ENCODE assay signal across 11 mouse cellular contexts in genomic region chr19:59165577-59165976, GRCm38 (mm10). TPM values are rescaled to one million over a fixed set of nuclear protein-coding genes. Genes with fewer than 3 reads are reported as not detected.
DNase-seq lines count a peak whose midpoint lies in the region; ATAC-seq and TF ChIP-seq lines count a peak whose summit lies in the region.
"Had no signal": no experiment of that assay in that cellular context is flagged by ENCODE, and none has a peak within 500 bp of the region (broad histone marks: within the 10 kb centered on the region; RNA-seq: fewer than 3 reads in every experiment).

No protein-coding gene starts in this region.

- H3K27me3 ChIP-seq in lung, embryonic 14.5 days (ENCODE audit: insufficient read depth, low read length): peaks cover 97% of the 10 kb centered on the region
- peaks cover 89% of the 10 kb centered on the region for H3K27me3 ChIP-seq in embryonic facial prominence, embryonic 12.5 days
- H3K27me3 ChIP-seq in limb, embryonic 10.5 days (ENCODE audit: low read depth, poor library complexity, severe bottlenecking): peaks cover 100% of the 10 kb centered on the region

- H3K4me3 ChIP-seq in lung, embryonic 14.5 days (ENCODE audit: low read depth, low read length): peak overlapping the region; percentile 36; the same call in 1 of the 2 replicates
- peak overlapping the region; percentile 37; the same call in 1 of the 2 replicates for H3K4me3 ChIP-seq in embryonic facial prominence, embryonic 12.5 days
- 0 out of 2 replicates have a peak overlapping the region, but pooled peaks have one; percentile 56 for H3K4me3 ChIP-seq in limb, embryonic 10.5 days

- no peaks in the 10 kb centered on the region for H3K36me3 ChIP-seq in lung, embryonic 14.5 days (ENCODE audit: insufficient read depth)
- no peaks in the 10 kb centered on the region for H3K36me3 ChIP-seq in embryonic facial prominence, embryonic 12.5 days
- no peaks in the 10 kb centered on the region for H3K36me3 ChIP-seq in limb, embryonic 10.5 days

- H3K27ac ChIP-seq in lung, embryonic 14.5 days (ENCODE audit: low read depth): no peak overlapping the region
- no peak overlapping the region for H3K27ac ChIP-seq in embryonic facial prominence, embryonic 12.5 days
- H3K27ac ChIP-seq in limb, embryonic 10.5 days: no peak overlapping the region

- ATAC-seq in lung, embryonic 14.5 days (ENCODE audit: insufficient read depth): no peak
- no peak for ATAC-seq in embryonic facial prominence, embryonic 12.5 days (ENCODE audit: insufficient number of reproducible peaks, insufficient read depth, low FRiP score, low TSS enrichment)

- no peaks in the 10 kb centered on the region for H3K9me3 ChIP-seq in lung, embryonic 14.5 days (ENCODE audit: low read depth, low read length)
- H3K9me3 ChIP-seq in embryonic facial prominence, embryonic 12.5 days: no peaks in the 10 kb centered on the region
- H3K9me3 ChIP-seq in limb, embryonic 10.5 days (replicated peaks): no peaks in the 10 kb centered on the region

- H3K9ac ChIP-seq in lung, embryonic 14.5 days: no peak overlapping the region
- no peak overlapping the region for H3K9ac ChIP-seq in embryonic facial prominence, embryonic 12.5 days

- no peaks in the 10 kb centered on the region; the same call in 1 of the 2 replicates for H3K4me1 ChIP-seq in lung, embryonic 14.5 days (ENCODE audit: insufficient read depth)
- H3K4me1 ChIP-seq in embryonic facial prominence, embryonic 12.5 days: peaks cover 22% of the 10 kb centered on the region
- H3K4me1 ChIP-seq in limb, embryonic 10.5 days: peaks cover 36% of the 10 kb centered on the region

- no peak for TF ChIP-seq CTCF in lung, embryonic 14.5 days (IDR thresholded peaks at IDR 0.05; ENCODE audit: low read depth)

- 4% methylated on average over 7 of the region's 7 CpGs for WGBS in lung, embryonic 14.5 days
- WGBS in embryonic facial prominence, embryonic 12.5 days: 5% methylated on average over 7 of the region's 7 CpGs
- 3% methylated on average over 7 of the region's 7 CpGs for WGBS in limb, embryonic 10.5 days

- peak; percentile 36 for DNase-seq in embryo, embryonic 9.5 days (ENCODE audit: extremely low spot score)
- DNase-seq in embryo, embryonic 10.5 days (ENCODE audit: low spot score): no peak
- DNase-seq in lung, embryonic 14.5 days: no peak
- no peak for DNase-seq in lung, postnatal 36 days
- DNase-seq in limb, embryonic 10.5 days (ENCODE audit: low spot score): peak; percentile 54
- DNase-seq in kidney, adult 11 months: no peak
- no peak for DNase-seq in layer of hippocampus, postnatal 10 days (ENCODE audit: low spot score in 2 of 2)
- DNase-seq: adrenal gland, adult 8-10 months had no signal

- no peak overlapping the region for H3K4me2 ChIP-seq in lung, embryonic 14.5 days
- H3K4me2 ChIP-seq in embryonic facial prominence, embryonic 12.5 days (replicated peaks): peak overlapping the region; percentile 68; the same call in 1 of the 2 replicates

RNA-seq across cellular contexts. Expression of gene Vax1, which starts 4.3 kb away (rescaled TPM):
- not detected in 2 replicates for polyA plus RNA-seq in lung, embryonic 14.5 days (2014; fragmentation: Nextera tagmentation; extraction: Ambion mirVana)
- polyA plus RNA-seq in embryonic facial prominence, embryonic 12.5 days (2016; fragmentation: Nextera tagmentation; extraction: Ambion mirVana): 1.1 TPM in 2 replicates
- polyA plus RNA-seq in limb, embryonic 10.5 days (2016; fragmentation: Nextera tagmentation; extraction: Ambion mirVana): not detected in 2 replicates
- 1 to 10 TPM; 1.7 to 2.9 TPM for total RNA-seq in layer of hippocampus, postnatal 10 days (2021)
- total RNA-seq: adrenal gland, adult 8-10 months; granulocyte monocyte progenitor cell, adult 5-6 weeks had no signal
- polyA plus RNA-seq: small intestine, adult 2 months had no signal

RNA-seq across cellular contexts. Expression of gene Kcnk18, which starts 53.4 kb away (rescaled TPM):
- not detected in 2 replicates for polyA plus RNA-seq in lung, embryonic 14.5 days (2014; fragmentation: Nextera tagmentation; extraction: Ambion mirVana)
- not detected in 2 replicates for polyA plus RNA-seq in embryonic facial prominence, embryonic 12.5 days (2016; fragmentation: Nextera tagmentation; extraction: Ambion mirVana)
- not detected in 2 replicates for polyA plus RNA-seq in limb, embryonic 10.5 days (2016; fragmentation: Nextera tagmentation; extraction: Ambion mirVana)
- total RNA-seq in layer of hippocampus, postnatal 10 days (2021): not detected
- total RNA-seq: adrenal gland, adult 8-10 months; granulocyte monocyte progenitor cell, adult 5-6 weeks had no signal
- polyA plus RNA-seq: small intestine, adult 2 months had no signal

Comparison
In these comparisons a context has a peak if more than half of its experiments do, and no peak if none do; other contexts are left out.
1. DNase-seq: peak in embryo, embryonic 9.5 days (single experiment) and limb, embryonic 10.5 days (single experiment); none in embryo, embryonic 10.5 days (single experiment), lung, embryonic 14.5 days (single experiment), lung, postnatal 36 days (single experiment), kidney, adult 11 months (single experiment) and layer of hippocampus, postnatal 10 days (0 of 2).
2. Peak in every context shown above with its lines, with median percentiles within 50 percentile points of each other: H3K4me3 ChIP-seq.